Mouse (Mus musculus): ENCODE results near the gene Egr2. TPM values are rescaled to one million over a fixed set of nuclear protein-coding genes. Genes with fewer than 3 reads are reported as not detected.

The Egr2 gene
- polyA plus RNA-seq, 1 experiment from 2014 or later: 0.58 TPM

DNA sequence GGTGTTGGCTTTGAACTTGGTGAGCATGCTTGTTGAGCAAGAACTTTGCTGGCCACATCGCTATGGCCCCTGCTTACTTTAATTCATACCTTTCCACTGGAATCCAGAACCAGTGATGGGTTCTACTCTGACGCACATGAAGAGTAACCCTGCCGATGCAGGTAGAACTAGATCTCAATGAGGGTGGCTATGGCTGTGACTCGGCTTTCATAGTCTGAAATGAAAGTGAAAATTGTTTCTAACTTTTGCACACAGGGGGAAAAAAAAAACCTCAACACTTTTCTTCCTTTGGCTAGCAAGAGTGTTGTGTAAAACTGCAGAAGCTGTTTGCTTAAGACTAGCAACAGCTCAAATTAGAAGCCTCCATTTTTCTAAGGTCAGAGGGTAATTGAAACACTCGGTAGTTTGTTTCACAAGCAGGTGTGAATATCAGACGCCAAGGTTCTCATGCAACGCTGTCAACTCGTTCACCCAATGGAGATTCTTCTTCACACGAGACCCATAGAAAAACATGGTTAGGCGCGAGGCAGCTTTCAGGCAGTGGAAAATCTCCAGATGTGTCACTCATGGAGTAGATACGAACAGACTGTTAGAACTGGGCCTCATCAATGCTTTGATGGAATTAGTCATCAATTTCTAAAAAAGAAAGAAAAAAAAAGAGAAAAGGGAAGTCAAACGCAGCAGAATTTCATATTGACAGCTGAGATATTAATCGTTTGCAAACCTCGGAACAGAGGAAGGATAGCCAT, 38.0 kb upstream of the Egr2 start:
- Histone ChIP-seq H3K9me3 (ENCODE audit: control insufficient read depth, low read length) (no peaks in the 10 kb centered on the region), H3K27ac (replicated peaks) (no peak overlapping the region), H3K27me3 (ENCODE audit: control insufficient read depth, insufficient read depth, low read length) (no peaks in the 10 kb centered on the region), H3K9ac (ENCODE audit: low read length) (no peak overlapping the region), H3K4me1 (replicated peaks; ENCODE audit: control insufficient read depth, insufficient read depth) (no peaks in the 10 kb centered on the region), H3K4me2 (replicated peaks; ENCODE audit: low read depth) (no peak overlapping the region), H3K4me3 (ENCODE audit: low read depth, low read length) (no peak overlapping the region), H3K36me3 (ENCODE audit: control insufficient read depth, insufficient read depth, low read length) (no peaks in the 10 kb centered on the region)
- no peak for TF ChIP-seq CTCF (IDR thresholded peaks at IDR 0.05; ENCODE audit: low read depth)
- TF ChIP-seq EP300 (optimal IDR thresholded peaks at IDR 0.05): no peak
- no peak for ATAC-seq (ENCODE audit: low FRiP score, low TSS enrichment)
- no peak for DNase-seq (ENCODE audit: low spot score)
- 88% methylated on average over 15 of the region's 15 CpGs for WGBS

DNA sequence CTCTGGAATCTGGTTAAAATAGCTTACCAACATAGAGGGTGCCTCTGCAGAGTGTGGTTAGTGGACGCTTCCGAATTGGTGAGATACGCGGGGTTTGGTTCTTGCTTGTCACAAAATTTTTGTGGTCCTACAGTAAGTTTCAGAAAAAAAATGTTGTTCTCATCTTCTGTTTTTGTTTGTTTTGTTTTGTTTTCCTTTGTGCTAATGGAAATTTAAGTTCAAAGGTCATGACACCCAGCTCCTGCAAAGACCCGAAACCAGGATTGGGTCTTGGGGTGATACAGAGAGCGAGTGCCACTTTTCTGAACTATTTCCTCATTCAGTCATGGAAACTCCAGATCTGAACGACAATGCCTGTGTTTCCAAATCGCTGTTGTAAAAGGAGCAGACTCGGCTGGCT, 37.3 kb upstream of the Egr2 start:
- no peak overlapping the region for H3K9ac ChIP-seq (ENCODE audit: low read length)
- H3K4me2 ChIP-seq (replicated peaks; ENCODE audit: low read depth): no peak overlapping the region
- 94% methylated on average over 9 of the region's 9 CpGs for WGBS
- no peaks in the 10 kb centered on the region for H3K27me3 ChIP-seq (ENCODE audit: control insufficient read depth, insufficient read depth, low read length)
- H3K27ac ChIP-seq (replicated peaks): no peak overlapping the region
- no peak for DNase-seq (ENCODE audit: low spot score)
- H3K9me3 ChIP-seq (ENCODE audit: control insufficient read depth, low read length): no peaks in the 10 kb centered on the region
- H3K4me1 ChIP-seq (replicated peaks; ENCODE audit: control insufficient read depth, insufficient read depth): no peaks in the 10 kb centered on the region
- H3K4me3 ChIP-seq (ENCODE audit: low read depth, low read length): no peak overlapping the region
- no peak for ATAC-seq (ENCODE audit: low FRiP score, low TSS enrichment)
- TF ChIP-seq EP300 (optimal IDR thresholded peaks at IDR 0.05): no peak
- TF ChIP-seq CTCF (IDR thresholded peaks at IDR 0.05; ENCODE audit: low read depth): no peak
- H3K36me3 ChIP-seq (ENCODE audit: control insufficient read depth, insufficient read depth, low read length): no peaks in the 10 kb centered on the region

DNA sequence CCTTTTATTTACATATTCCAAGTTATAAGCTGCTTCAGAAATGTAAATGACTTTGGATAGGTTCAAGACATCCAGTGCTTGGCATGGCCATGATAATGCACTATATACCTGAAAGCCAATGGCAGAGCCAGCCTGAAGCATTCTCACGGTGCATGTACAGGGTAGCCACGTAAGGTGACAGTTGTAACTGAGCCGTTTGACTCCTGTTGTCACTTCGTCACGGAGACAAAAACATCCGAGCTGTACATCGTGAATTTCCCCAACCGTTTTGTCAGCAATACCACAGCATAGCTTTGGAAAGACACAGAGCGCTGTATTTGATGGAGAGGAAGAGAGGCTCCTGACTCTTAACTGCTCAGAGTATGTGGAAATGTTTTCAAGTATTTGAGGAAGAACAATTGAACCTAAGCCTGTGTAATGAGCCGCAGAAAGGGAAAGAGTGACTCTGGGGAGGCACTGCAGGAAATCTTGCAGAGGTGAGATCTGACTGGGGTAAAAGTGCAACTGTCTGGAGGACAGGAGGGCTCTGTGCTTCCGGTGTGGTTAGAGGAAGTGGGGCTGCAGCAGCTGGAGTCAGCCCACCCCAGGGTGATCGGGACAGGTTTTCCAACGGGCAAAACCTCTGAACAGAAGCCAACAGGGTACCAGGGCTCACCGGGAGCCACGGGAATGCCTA, 31.8 kb upstream of the Egr2 start:
- ATAC-seq (ENCODE audit: low FRiP score, low TSS enrichment) (no peak), DNase-seq (ENCODE audit: low spot score) (no peak)
- H3K9me3 ChIP-seq (ENCODE audit: control insufficient read depth, low read length): no peaks in the 10 kb centered on the region
- H3K4me1 ChIP-seq (replicated peaks; ENCODE audit: control insufficient read depth, insufficient read depth): no peaks in the 10 kb centered on the region
- H3K4me3 ChIP-seq (ENCODE audit: low read depth, low read length): no peak overlapping the region
- no peaks in the 10 kb centered on the region for H3K27me3 ChIP-seq (ENCODE audit: control insufficient read depth, insufficient read depth, low read length)
- no peak for TF ChIP-seq CTCF (IDR thresholded peaks at IDR 0.05; ENCODE audit: low read depth)
- no peak for TF ChIP-seq EP300 (optimal IDR thresholded peaks at IDR 0.05)
- H3K9ac ChIP-seq (ENCODE audit: low read length): no peak overlapping the region
- WGBS: 61% methylated on average over 15 of the region's 15 CpGs
- no peak overlapping the region for H3K27ac ChIP-seq (replicated peaks)
- no peak overlapping the region for H3K4me2 ChIP-seq (replicated peaks; ENCODE audit: low read depth)
- no peaks in the 10 kb centered on the region for H3K36me3 ChIP-seq (ENCODE audit: control insufficient read depth, insufficient read depth, low read length)

DNA sequence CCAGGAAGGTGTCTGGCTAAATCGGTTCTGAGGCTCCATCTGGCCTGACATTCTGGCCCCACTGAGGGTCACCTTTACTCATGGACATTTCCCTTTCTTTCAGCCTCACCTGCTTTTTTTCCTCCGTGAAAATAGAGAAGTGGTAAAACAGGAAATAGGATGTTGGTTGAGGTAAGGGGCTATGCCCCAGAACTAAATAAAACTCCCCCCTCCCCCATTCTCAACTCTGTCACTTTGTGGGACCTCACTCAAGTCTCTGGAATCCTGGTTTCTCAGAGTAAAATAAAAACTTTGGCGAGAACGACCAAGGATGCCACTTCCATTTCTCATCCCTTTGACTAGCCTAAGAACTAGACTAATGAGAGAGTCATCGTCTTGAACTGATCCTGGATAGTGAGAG, 31.2 kb upstream of the Egr2 start:
- Histone ChIP-seq H3K36me3 (ENCODE audit: control insufficient read depth, insufficient read depth, low read length) (no peaks in the 10 kb centered on the region), H3K4me2 (replicated peaks; ENCODE audit: low read depth) (no peak overlapping the region), H3K4me1 (replicated peaks; ENCODE audit: control insufficient read depth, insufficient read depth) (no peaks in the 10 kb centered on the region), H3K27me3 (ENCODE audit: control insufficient read depth, insufficient read depth, low read length) (no peaks in the 10 kb centered on the region), H3K9me3 (ENCODE audit: control insufficient read depth, low read length) (no peaks in the 10 kb centered on the region), H3K27ac (replicated peaks) (no peak overlapping the region), H3K9ac (ENCODE audit: low read length) (no peak overlapping the region), H3K4me3 (ENCODE audit: low read depth, low read length) (no peak overlapping the region)
- no peak for TF ChIP-seq CTCF (IDR thresholded peaks at IDR 0.05; ENCODE audit: low read depth)
- TF ChIP-seq EP300 (optimal IDR thresholded peaks at IDR 0.05): no peak
- WGBS: 46% methylated on average over 5 of the region's 5 CpGs
- DNase-seq (ENCODE audit: low spot score): no peak
- ATAC-seq (ENCODE audit: low FRiP score, low TSS enrichment): no peak

GRCm38 (mm10) chr10:67505248-67505647, 30.0 kb upstream of the Egr2 start:
- 58% methylated on average over 3 of the region's 3 CpGs for WGBS

DNA sequence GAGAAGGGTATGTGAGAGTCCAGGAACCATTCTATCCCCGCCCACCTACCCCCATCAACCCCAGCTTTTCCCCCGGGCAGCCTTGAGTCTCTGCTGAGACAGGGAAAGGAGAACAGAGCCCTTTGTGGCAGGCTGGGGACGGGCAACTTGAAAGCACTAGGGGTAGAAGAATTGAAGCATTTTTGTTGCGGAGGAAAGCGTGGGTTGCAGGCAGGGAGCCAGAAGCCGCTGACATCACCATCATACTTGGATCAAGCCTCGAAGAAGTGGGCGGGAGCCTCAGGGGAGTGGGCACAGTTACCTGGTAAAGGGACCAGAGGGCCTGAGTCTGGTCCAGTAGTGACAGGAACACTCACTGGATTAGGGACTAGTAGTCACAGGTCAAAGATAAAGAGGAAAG, 23.1 kb upstream of the Egr2 start:
- Histone ChIP-seq H3K4me1 (replicated peaks; ENCODE audit: control insufficient read depth, insufficient read depth) (no peaks in the 10 kb centered on the region), H3K27me3 (ENCODE audit: control insufficient read depth, insufficient read depth, low read length) (no peaks in the 10 kb centered on the region), H3K36me3 (ENCODE audit: control insufficient read depth, insufficient read depth, low read length) (no peaks in the 10 kb centered on the region), H3K9me3 (ENCODE audit: control insufficient read depth, low read length) (no peaks in the 10 kb centered on the region), H3K9ac (ENCODE audit: low read length) (no peak overlapping the region), H3K4me3 (ENCODE audit: low read depth, low read length) (no peak overlapping the region), H3K4me2 (replicated peaks; ENCODE audit: low read depth) (no peak overlapping the region), H3K27ac (replicated peaks) (no peak overlapping the region)
- ATAC-seq (ENCODE audit: low FRiP score, low TSS enrichment): no peak
- WGBS: 73% methylated on average over 8 of the region's 8 CpGs
- no peak for DNase-seq (ENCODE audit: low spot score)
- TF ChIP-seq EP300 (optimal IDR thresholded peaks at IDR 0.05) (no peak), CTCF (IDR thresholded peaks at IDR 0.05; ENCODE audit: low read depth) (no peak)

More at GRCm38 (mm10) chr10:67505248-67505647, 30.0 kb upstream of the Egr2 start:
- DNase-seq (ENCODE audit: low spot score) (no peak), ATAC-seq (ENCODE audit: low FRiP score, low TSS enrichment) (no peak)
- no peaks in the 10 kb centered on the region for H3K4me1 ChIP-seq (replicated peaks; ENCODE audit: control insufficient read depth, insufficient read depth)
- no peak overlapping the region for H3K4me3 ChIP-seq (ENCODE audit: low read depth, low read length)
- no peak overlapping the region for H3K4me2 ChIP-seq (replicated peaks; ENCODE audit: low read depth)
- H3K9ac ChIP-seq (ENCODE audit: low read length): no peak overlapping the region
- H3K36me3 ChIP-seq (ENCODE audit: control insufficient read depth, insufficient read depth, low read length): no peaks in the 10 kb centered on the region
- no peaks in the 10 kb centered on the region for H3K9me3 ChIP-seq (ENCODE audit: control insufficient read depth, low read length)
- TF ChIP-seq EP300 (optimal IDR thresholded peaks at IDR 0.05): no peak
- TF ChIP-seq CTCF (IDR thresholded peaks at IDR 0.05; ENCODE audit: low read depth): no peak
- H3K27me3 ChIP-seq (ENCODE audit: control insufficient read depth, insufficient read depth, low read length): no peaks in the 10 kb centered on the region
- no peak overlapping the region for H3K27ac ChIP-seq (replicated peaks)
